Mouse (Mus musculus) right cerebral cortex, postnatal 36 days (tissue): ENCODE measurements around the gene Kif5a.

Experiments used
- DNase-seq, 2 experiments: peaks; one replicate each; pipeline ENCODE4 v3.0.0; 2022; ENCODE audit warnings: low spot score in 2 of 2, mixed read lengths in 1 of 2

Gene Kif5a

GRCm38 (mm10) chr10:127266112-127267091 is 3.3 kb upstream of the Kif5a start, which contains the start of gene Dctn2:
Gene Dctn2 (plus strand): TSS chr10:127266368.
- peak; percentile 93 for DNase-seq

DNA sequence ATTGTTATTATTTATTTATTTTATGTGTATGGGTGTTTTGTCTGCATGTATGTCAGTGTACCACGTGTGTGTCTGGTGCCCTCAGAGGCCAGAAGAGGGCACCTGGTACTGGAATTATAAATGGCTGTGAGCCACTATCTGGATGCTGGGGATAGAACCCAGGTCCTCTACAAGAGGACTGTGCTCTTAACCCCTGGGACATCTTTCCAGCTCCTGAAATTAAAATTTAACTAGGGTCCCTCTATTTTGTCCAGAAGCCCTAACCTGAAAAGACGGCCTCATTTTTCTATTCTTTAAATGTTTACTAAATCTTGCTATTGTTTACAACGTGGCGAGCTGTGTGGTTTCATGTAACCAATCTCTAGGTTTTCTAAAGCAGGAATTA is 2.6 kb upstream of the Kif5a start:
- no peak for DNase-seq

GRCm38 (mm10) chr10:127264971-127265370 is 1.8 kb upstream of the Kif5a start:
- no peak for DNase-seq

DNA sequence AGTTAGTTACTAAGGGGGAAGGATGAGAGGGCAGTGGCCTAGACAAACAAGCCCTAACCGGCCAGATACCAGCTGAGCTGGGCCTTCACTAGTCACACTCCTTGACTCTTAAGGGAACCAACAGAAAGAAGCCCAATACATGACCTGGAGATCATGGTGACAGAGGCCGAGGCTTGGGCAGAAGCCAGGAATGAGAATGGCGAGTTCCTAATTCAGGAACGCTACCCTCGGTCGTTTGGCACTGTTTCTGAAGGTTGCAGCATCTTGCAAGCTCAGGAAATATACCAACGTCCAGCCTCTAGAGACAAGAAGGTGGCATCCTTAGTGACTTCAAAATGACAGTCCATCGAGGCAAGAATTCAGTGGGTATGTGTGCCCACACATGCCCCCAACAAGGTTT is 1.2 kb upstream of the Kif5a start:
- no peak for DNase-seq

DNA sequence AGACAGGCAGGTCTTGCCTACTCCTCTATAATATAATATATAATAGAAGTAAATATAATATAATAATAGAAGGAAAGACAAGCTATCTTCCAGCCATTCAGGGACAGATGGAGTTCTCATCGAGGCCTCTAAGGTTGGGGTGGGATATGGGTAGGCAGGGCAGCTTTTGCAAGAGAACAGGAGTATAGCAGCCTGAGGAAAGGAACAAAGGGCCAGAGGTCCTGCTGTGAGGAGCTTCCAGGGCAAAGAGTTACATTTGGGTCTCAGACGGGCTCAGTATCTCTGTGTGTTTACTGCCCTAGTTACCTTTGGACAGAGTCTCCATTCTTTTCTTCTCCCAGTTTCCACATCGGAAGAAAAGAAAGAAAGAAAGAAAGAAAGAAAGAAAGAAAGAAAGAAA is 483 bp upstream of the Kif5a start:
- DNase-seq = no peak

GRCm38 (mm10) chr10:127261706-127262547 is 1.2 kb downstream of the Kif5a start:
- DNase-seq = no peak

DNA sequence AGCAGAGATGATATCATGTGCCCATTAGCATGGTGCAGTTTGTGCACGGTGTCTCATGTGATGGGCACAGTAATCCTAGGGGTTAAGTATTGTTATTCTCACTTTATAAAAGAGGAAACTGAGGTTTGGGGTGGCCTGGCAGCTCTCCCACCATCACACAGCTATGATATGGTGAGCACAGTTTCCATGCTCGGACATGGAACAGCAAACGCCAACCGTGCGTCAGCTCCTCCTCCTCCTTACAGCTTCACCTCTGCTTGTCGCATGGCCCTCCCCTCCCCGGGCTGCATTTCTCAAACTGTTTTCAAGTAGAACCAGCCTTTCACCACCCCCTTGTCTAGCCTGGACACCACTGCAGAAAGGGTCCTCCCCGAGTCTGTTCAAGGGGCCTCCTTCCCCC is 4.7 kb downstream of the Kif5a start:
- DNase-seq = no peak

DNA sequence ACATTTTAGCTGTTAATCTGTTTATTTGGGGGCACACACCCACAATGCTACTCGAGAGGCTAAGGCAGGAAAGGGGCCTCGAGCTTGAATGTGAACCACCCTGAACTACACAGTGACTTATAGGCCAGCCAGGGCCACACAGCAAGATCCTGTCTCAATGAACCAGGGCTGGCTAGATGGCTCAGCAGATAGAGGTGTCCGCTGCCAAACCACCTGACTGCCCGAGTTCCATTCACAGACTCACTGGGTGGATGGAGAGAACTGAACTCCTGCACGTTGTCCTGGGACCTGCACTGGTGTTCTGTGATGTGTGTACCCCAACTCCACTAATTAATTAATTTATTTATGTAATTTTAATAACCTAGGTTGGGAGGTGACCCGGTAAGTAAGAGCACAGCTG is 5.4 kb downstream of the Kif5a start:
- no peak for DNase-seq

GRCm38 (mm10) chr10:127255625-127256345 is 7.4 kb downstream of the Kif5a start:
- DNase-seq = peak in 1 of 2 experiments; percentile 37

DNA sequence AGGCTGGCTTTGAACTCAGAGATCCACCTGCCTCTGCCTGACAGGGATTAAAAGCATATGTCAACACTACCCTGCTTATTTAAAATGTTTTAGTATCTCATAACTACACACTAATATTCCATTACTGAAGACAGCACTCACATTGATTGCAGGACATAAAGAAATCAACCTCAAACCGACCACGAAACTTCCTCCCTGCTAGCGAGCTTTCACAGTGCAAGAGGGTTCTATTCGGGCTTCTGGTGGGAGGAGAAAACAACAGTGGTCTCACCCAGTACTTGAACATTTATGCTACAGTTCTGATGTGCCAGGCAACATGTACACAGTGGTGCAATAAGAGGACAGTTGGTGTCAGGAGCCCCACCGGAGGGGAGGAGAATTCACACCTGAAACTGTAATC is 12.3 kb downstream of the Kif5a start:
- DNase-seq = no peak

DNA sequence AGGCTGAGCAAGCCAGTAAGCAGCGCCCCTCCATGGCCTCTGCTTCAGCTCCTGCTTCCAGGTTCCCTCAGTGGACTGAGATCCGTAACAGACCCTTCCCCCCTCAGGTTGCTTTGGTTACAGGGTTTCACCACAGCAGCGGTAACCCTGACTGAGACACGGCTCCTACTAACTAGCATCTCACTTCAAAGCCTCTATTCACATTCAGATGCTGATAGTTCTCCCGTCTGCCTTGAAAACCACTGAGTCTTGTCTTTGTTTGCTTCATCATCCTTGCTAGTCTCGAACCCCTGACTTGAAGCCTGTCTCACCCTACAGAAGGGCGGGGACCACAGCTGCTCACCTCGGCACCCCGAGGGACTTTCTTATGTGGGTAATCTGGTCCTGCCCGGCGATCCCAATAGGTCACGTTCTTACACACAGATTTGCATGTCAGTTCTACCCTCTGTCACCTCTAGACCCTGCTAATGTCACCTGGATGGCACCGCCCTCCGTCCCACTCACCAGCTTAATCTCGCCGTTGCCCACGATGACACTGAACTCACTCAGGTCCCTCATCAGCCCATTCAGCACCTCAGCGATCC is 24.8 kb downstream of the Kif5a start:
- DNase-seq = no peak

- no peak for DNase-seq
Observed at GRCm38 (mm10) chr10:127236541-127236940, 26.6 kb downstream of the Kif5a start.

- no peak for DNase-seq
Observed at GRCm38 (mm10) chr10:127233141-127233540, 30.0 kb downstream of the Kif5a start.

DNA sequence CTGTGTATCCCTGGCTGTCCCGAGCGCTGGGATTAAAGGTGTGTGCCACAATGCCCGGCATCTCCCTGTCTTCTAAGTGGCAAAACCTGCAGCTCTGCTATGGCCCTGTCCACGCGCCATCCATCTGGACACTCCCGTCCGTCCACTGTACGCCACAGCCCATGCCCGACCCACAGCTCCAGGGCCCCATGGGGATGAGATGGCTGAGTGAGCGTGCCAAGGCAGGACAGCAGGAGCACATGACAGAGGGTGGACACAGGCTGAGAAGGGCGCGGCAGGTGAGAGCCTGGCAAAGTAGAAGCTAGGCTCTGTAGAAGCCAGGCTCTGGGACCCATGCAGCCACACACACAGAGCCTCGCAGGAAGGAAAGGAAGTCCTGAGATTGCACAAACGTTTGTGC is 31.4 kb downstream of the Kif5a start:
- DNase-seq = no peak

DNA sequence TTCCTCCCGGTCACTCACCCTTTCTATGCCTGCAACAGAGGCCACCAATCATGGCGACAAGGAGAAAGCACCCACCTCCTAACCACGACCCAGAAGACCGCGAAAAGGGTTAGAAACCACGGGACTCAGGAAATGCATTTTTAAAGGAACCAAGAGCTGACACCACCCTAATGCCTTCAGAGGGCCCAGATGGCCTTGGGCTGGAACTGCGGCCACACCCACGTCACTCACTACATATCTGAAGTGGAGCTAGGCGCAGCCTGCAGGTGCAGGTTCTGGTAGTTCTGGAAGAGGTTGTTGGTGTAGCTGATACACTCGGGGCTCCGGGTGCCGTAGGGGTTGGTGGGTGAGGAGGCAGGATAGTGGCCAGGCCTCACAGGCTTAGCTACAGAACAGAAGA is 32.5 kb downstream of the Kif5a start:
- DNase-seq = no peak

DNA sequence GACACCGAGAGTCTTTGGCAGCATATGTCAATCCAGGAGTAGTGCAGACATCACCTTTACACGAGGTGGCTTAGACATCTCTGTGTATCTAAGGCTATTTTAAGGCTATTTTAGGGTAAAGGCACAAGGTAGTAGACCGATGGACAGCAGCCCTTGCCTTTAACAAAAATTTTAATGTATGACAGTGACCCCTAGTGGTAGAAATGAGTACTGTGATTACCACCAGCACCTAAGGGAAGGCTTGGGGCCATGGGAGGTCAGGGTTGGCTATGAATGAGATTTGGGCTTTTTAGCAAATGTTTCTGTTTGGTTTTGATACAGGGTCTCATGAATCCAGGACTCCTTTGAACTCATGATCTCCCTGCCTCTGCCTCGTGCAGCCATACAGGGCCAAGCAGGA is 34.3 kb downstream of the Kif5a start:
- DNase-seq = no peak

- no peak for DNase-seq
Observed at GRCm38 (mm10) chr10:127227163-127227562, 36.0 kb downstream of the Kif5a start.

DNA sequence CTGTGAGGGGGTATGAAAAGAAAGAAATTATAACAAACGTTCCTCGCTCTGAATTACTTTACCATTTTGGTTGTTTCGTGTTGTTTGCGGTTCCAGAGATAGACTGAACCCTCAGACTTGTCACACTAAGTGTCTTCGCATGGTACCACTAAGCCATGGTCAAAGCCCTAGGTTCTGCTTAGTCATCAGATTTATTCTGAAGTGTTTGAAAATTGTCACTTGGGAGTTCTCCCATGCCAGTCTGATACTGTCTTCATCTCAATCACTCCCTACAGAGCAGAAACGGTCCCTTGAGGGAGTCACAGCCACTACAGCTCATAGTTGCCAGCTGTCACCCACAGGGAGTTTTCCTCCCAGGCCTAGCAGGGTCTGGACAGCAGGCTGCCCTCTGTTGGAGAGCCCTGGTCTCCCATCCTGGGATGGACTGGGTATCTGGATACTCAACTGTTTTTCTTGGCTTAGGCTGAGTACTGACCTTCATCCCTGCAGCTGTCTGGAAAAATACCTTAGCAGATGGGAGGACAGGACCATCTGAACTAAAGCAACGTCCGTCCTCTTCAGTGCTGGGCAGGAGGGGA is 36.7 kb downstream of the Kif5a start:
- DNase-seq = no peak

DNA sequence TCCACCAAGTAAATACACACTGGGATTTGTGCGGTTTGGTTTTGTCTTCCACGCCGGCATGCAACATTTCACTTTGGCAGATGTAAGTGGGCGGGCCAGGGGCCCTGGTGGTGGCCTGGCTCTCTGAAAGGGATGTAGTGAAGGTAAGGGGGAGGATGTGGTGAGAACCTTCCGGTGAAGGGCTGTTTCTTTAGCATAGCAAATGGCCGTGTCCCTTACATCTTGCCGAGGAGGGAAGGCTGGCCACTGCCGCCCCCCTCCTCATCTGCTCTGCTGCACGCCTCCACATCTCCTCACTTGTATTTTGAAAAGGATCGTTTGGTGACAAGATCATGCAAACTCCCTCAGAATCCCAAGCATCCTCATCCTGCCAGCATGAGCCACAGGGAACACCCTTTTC is 37.4 kb downstream of the Kif5a start:
- DNase-seq = peak; percentile 56 to 72

DNA sequence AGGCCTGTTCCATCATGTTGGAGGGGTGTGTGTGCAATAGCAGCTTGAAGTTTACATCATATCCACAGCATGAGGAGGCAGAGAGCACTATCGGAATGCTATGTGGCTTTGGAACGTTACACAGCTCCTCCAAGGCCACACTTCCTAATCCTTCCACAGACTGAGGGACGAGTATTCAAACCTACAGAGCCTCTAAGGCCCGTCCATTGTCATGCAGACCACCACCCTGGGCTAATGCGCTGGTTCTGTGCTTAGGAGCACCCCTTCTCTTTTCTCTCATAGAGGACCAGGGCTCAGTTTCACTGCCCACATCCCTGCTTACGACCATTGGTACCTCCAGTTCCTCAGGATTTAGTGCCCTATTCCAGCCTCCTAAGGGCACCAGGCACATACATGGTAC is 37.9 kb downstream of the Kif5a start:
- no peak for DNase-seq

- no peak for DNase-seq
Observed at GRCm38 (mm10) chr10:127218339-127218738, 44.8 kb downstream of the Kif5a start.
